Mouse (Mus musculus) forebrain, embryonic 13.5 days (tissue): ENCODE data around the gene Prickle3. TPM values are rescaled to one million over a fixed set of nuclear protein-coding genes. Genes with fewer than 3 reads are reported as not detected.

Experiments used
- ATAC-seq: fragments of 200-750 bp; cut with Nextera tagmentation; 2 replicates; pipeline ENCODE4 v1.8.0; 2017
- H3K27ac ChIP-seq: fragments of 300-500 bp; sonication (generic); 2 replicates; pipeline ENCODE4 v1.5.1; 2015; ENCODE audit warnings: inconsistent platforms, mild to moderate bottlenecking, moderate library complexity
- H3K27me3 ChIP-seq: fragments of 300-500 bp; sonication (generic); 2 replicates; pipeline ENCODE4 v1.6.1; 2015; ENCODE audit warnings: mild to moderate bottlenecking, inconsistent platforms
- H3K36me3 ChIP-seq: fragments of 300-500 bp; sonication (generic); 2 replicates; pipeline ENCODE4 v1.6.1; 2015; ENCODE audit warnings: mild to moderate bottlenecking, inconsistent platforms; ENCODE audit not compliant: poor library complexity, severe bottlenecking
- H3K4me1 ChIP-seq: fragments of 300-500 bp; sonication (generic); 2 replicates; pipeline ENCODE4 v1.6.1; 2015; ENCODE audit warnings: inconsistent platforms
- H3K4me2 ChIP-seq: fragments of 300-500 bp; sonication (generic); 2 replicates; pipeline ENCODE4 v1.6.1; 2015; ENCODE audit warnings: inconsistent platforms, mild to moderate bottlenecking, moderate library complexity
- H3K4me3 ChIP-seq: fragments of 300-500 bp; sonication (generic); 2 replicates; pipeline ENCODE4 v1.5.1; 2015; ENCODE audit warnings: mild to moderate bottlenecking, inconsistent platforms
- H3K9ac ChIP-seq: fragments of 300-500 bp; sonication (generic); 2 replicates; pipeline ENCODE4 v1.6.1; 2015; ENCODE audit warnings: mild to moderate bottlenecking, inconsistent platforms
- H3K9me3 ChIP-seq: fragments of 300-500 bp; sonication (generic); replicated peaks from 2 replicates; pipeline ENCODE4 v1.6.1; 2016; ENCODE audit warnings: inconsistent platforms
- whole genome bisulfite sequencing: fragments of 180-500 bp; shearing (Covaris S2); methylation state at CpG from one replicate; pipeline ENCODE4 v1.1.7; 2015; 5-methylcytosine and 5-hydroxymethylcytosine counted together
- polyA plus RNA-seq: library from polyadenylated mRNA; unstranded; fragments of >200 nt; fragmentation: Nextera tagmentation; extraction: Ambion mirVana; gene quantifications from 2 replicates; pipeline ENCODE4 v1.2.1, GENCODE M21; 2015

Prickle3 gene
- polyA plus RNA-seq, 1 experiment from 2014 or later, result 1.3 TPM

- no peak overlapping the region for H3K27ac ChIP-seq
- no peak overlapping the region for H3K4me3 ChIP-seq
- no peaks in the 10 kb centered on the region; the same call in none of the 2 replicates for H3K9me3 ChIP-seq
- no peaks in the 10 kb centered on the region for H3K4me1 ChIP-seq
- no peak overlapping the region for H3K9ac ChIP-seq
- no peaks in the 10 kb centered on the region for H3K36me3 ChIP-seq
- peak overlapping the region; percentile 47; the same call in 1 of the 2 replicates for H3K4me2 ChIP-seq
- 54% methylated on average over 12 of the region's 12 CpGs for WGBS
- ATAC-seq, result no peak
- no peaks in the 10 kb centered on the region for H3K27me3 ChIP-seq
Observed at GRCm38 (mm10) chrX:7673578-7674281, 16.7 kb downstream of the Prickle3 start.

GRCm38 (mm10) chrX:7674284-7675000 lies 17.4 kb downstream of the Prickle3 start:
- Histone ChIP-seq H3K4me1 (no peaks in the 10 kb centered on the region), H3K9ac (no peak overlapping the region), H3K27me3 (no peaks in the 10 kb centered on the region), H3K9me3 (no peaks in the 10 kb centered on the region; the same call in none of the 2 replicates), H3K36me3 (no peaks in the 10 kb centered on the region), H3K4me2 (peak overlapping the region; percentile 47), H3K27ac (no peak overlapping the region), H3K4me3 (peak overlapping the region; percentile 17)
- ATAC-seq, result peak; percentile 34; the same call in 1 of the 2 replicates
- 26% methylated on average over 28 of the region's 28 CpGs for WGBS

GRCm38 (mm10) chrX:7675001-7675380 lies 17.9 kb downstream of the Prickle3 start:
- Histone ChIP-seq H3K27me3 (no peaks in the 10 kb centered on the region), H3K9ac (no peak overlapping the region), H3K9me3 (no peaks in the 10 kb centered on the region; the same call in none of the 2 replicates), H3K4me2 (peak overlapping the region; percentile 47), H3K4me3 (peak overlapping the region; percentile 17; the same call in 1 of the 2 replicates), H3K4me1 (no peaks in the 10 kb centered on the region), H3K27ac (no peak overlapping the region), H3K36me3 (no peaks in the 10 kb centered on the region)
- 32% methylated on average over 10 of the region's 10 CpGs for WGBS
- no peak; the same call in 1 of the 2 replicates for ATAC-seq

- WGBS, result 51% methylated on average over 3 of the region's 3 CpGs
- H3K4me1 ChIP-seq, result no peaks in the 10 kb centered on the region
- H3K9ac ChIP-seq, result no peak overlapping the region
- ATAC-seq, result no peak
- H3K36me3 ChIP-seq, result no peaks in the 10 kb centered on the region
- H3K9me3 ChIP-seq, result no peaks in the 10 kb centered on the region; the same call in none of the 2 replicates
- no peak overlapping the region for H3K27ac ChIP-seq
- H3K4me2 ChIP-seq, result no peak overlapping the region
- no peaks in the 10 kb centered on the region for H3K27me3 ChIP-seq
- no peak overlapping the region for H3K4me3 ChIP-seq
Observed at GRCm38 (mm10) chrX:7678986-7679385, 21.9 kb downstream of the Prickle3 start.

- peak; percentile 96 for ATAC-seq
Observed at GRCm38 (mm10) chrX:7679405-7680056, 22.5 kb downstream of the Prickle3 start.

GRCm38 (mm10) chrX:7680057-7680412 lies 23.0 kb downstream of the Prickle3 start:
- Histone ChIP-seq H3K36me3 (no peaks in the 10 kb centered on the region), H3K4me2 (peak overlapping the region; percentile 54), H3K4me1 (no peaks in the 10 kb centered on the region), H3K4me3 (peak overlapping the region; percentile 25), H3K27ac (no peak overlapping the region), H3K9ac (no peak overlapping the region; the same call in 1 of the 2 replicates), H3K27me3 (no peaks in the 10 kb centered on the region), H3K9me3 (no peaks in the 10 kb centered on the region; the same call in none of the 2 replicates)
- WGBS, result 17% methylated on average over 12 of the region's 12 CpGs
- ATAC-seq, result peak; percentile 50

More at GRCm38 (mm10) chrX:7679405-7680056, 22.5 kb downstream of the Prickle3 start:
- no peak overlapping the region; the same call in 1 of the 2 replicates for H3K9ac ChIP-seq
- H3K27me3 ChIP-seq, result no peaks in the 10 kb centered on the region
- peak overlapping the region; percentile 25 for H3K4me3 ChIP-seq
- H3K36me3 ChIP-seq, result no peaks in the 10 kb centered on the region
- peak overlapping the region; percentile 54 for H3K4me2 ChIP-seq
- no peaks in the 10 kb centered on the region for H3K4me1 ChIP-seq
- no peaks in the 10 kb centered on the region; the same call in none of the 2 replicates for H3K9me3 ChIP-seq
- 13% methylated on average over 27 of the region's 27 CpGs for WGBS
- H3K27ac ChIP-seq, result no peak overlapping the region

GRCm38 (mm10) chrX:7680864-7681263 lies 23.8 kb downstream of the Prickle3 start, which contains the start of gene Magix:
Gene Magix, minus strand, starts transcription at chrX:7681251.
- Histone ChIP-seq H3K27ac (no peak within 1 kb of the TSS), H3K4me1 (no peaks in the 10 kb centered on the region), H3K9ac (no peak within 1 kb of the TSS), H3K27me3 (no peaks in the 10 kb centered on the region), H3K36me3 (no peaks in the 10 kb centered on the region), H3K9me3 (no peaks in the 10 kb centered on the region; the same call in 1 of the 2 replicates), H3K4me2 (peak within 1 kb of the TSS; percentile 54), H3K4me3 (peak within 1 kb of the TSS; percentile 25)
- ATAC-seq, result no peak
- WGBS, result 64% methylated on average over 14 of the region's 14 CpGs

- no peak for ATAC-seq
- Histone ChIP-seq H3K4me2 (no peak overlapping the region), H3K27ac (no peak overlapping the region), H3K9me3 (no peaks in the 10 kb centered on the region), H3K27me3 (no peaks in the 10 kb centered on the region), H3K4me3 (no peak overlapping the region), H3K9ac (no peak overlapping the region), H3K36me3 (no peaks in the 10 kb centered on the region), H3K4me1 (no peaks in the 10 kb centered on the region)
- WGBS, result 91% methylated on average over 2 of the region's 2 CpGs
Observed at GRCm38 (mm10) chrX:7688321-7688720, 31.3 kb downstream of the Prickle3 start.

- Histone ChIP-seq H3K9ac (no peak overlapping the region), H3K36me3 (no peaks in the 10 kb centered on the region), H3K27ac (no peak overlapping the region), H3K4me1 (no peaks in the 10 kb centered on the region), H3K4me2 (no peak overlapping the region), H3K4me3 (no peak overlapping the region), H3K9me3 (no peaks in the 10 kb centered on the region), H3K27me3 (no peaks in the 10 kb centered on the region)
- no peak for ATAC-seq
- 67% methylated on average over 3 of the region's 3 CpGs for WGBS
Observed at GRCm38 (mm10) chrX:7690486-7690885, 33.4 kb downstream of the Prickle3 start.

- H3K4me1 ChIP-seq, result no peaks in the 10 kb centered on the region
- no peak overlapping the region for H3K9ac ChIP-seq
- WGBS, result 34% methylated on average over 4 of the region's 4 CpGs
- no peak overlapping the region for H3K4me3 ChIP-seq
- no peaks in the 10 kb centered on the region for H3K27me3 ChIP-seq
- H3K36me3 ChIP-seq, result no peaks in the 10 kb centered on the region
- no peak overlapping the region for H3K4me2 ChIP-seq
- H3K27ac ChIP-seq, result no peak overlapping the region
- H3K9me3 ChIP-seq, result no peaks in the 10 kb centered on the region
- ATAC-seq, result no peak
Observed at GRCm38 (mm10) chrX:7692862-7693261, 35.8 kb downstream of the Prickle3 start.

- Histone ChIP-seq H3K36me3 (peaks cover 10% of the 10 kb centered on the region), H3K9ac (no peak overlapping the region), H3K4me3 (peak overlapping the region; percentile 54; the same call in 1 of the 2 replicates), H3K4me1 (peaks cover 7% of the 10 kb centered on the region; the same call in 1 of the 2 replicates), H3K27me3 (no peaks in the 10 kb centered on the region), H3K4me2 (peak overlapping the region; percentile 28), H3K27ac (no peak overlapping the region), H3K9me3 (no peaks in the 10 kb centered on the region)
- 47% methylated on average over 6 of the region's 6 CpGs for WGBS
- peak; percentile 41 for ATAC-seq
Observed at GRCm38 (mm10) chrX:7696520-7696919, 39.5 kb downstream of the Prickle3 start.
